Mouse (Mus musculus): ENCODE data around the gene Csrnp1. TPM values are rescaled to one million over a fixed set of nuclear protein-coding genes. Genes with fewer than 3 reads are reported as not detected.

The Csrnp1 gene
- polyA plus RNA-seq, 1 experiment from 2014 or later, result 6.8 TPM

DNA sequence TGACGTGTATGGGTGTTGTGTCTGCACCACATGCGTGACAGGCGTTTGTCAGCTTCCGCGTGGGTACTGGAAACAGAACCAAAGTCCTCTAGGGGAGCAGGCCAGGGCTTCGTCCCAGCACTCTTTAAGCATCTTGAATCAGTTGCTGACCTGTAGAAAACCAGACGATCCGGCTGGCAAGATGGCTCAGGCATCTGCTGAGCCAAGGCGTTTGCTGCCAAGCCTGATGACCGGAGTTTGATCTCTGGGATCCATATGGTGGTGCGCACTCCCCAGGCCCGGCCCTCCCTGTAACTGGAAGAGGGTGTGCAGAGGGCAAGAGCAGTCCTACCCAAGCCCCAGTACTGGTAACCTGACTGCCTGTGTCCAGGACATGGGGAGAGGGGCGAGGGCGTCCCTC is 42.6 kb downstream of the Csrnp1 start:
- 83% methylated on average over 14 of the region's 14 CpGs for WGBS
- H3K9me3 ChIP-seq, result no peaks in the 10 kb centered on the region
- no peak for ATAC-seq (ENCODE audit: extremely low read depth, insufficient number of reproducible peaks, low FRiP score, low TSS enrichment)
- no peak overlapping the region for H3K4me3 ChIP-seq
- no peaks in the 10 kb centered on the region for H3K27me3 ChIP-seq (replicated peaks)
- no peak overlapping the region for H3K9ac ChIP-seq
- H3K4me2 ChIP-seq, result no peak overlapping the region
- peaks cover 7% of the 10 kb centered on the region for H3K4me1 ChIP-seq
- H3K27ac ChIP-seq (replicated peaks), result no peak overlapping the region
- no peaks in the 10 kb centered on the region for H3K36me3 ChIP-seq

DNA sequence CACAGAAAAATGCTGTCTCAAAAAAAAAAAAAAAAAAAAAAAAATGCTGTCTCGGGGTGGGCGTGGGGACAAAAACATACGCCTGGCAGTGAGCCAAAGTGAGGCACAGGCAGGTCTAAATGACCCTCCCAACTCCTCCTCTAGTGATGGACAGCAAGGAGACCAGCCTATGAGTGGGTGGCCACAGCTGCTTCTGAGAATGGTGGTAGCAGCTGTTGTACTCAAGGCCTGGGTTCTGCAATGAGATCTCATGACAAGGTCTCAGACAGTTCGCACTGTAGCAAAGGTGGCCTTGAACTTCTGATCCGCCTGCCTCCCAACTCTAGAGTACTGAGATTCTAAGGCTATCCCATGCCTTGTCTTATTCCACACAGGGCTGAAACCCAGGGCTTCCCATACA is 43.1 kb downstream of the Csrnp1 start:
- ATAC-seq (ENCODE audit: extremely low read depth, insufficient number of reproducible peaks, low FRiP score, low TSS enrichment), result no peak
- WGBS, result 77% methylated on average over 5 of the region's 5 CpGs
- no peak overlapping the region for H3K27ac ChIP-seq (replicated peaks)
- no peaks in the 10 kb centered on the region for H3K36me3 ChIP-seq
- H3K9me3 ChIP-seq, result no peaks in the 10 kb centered on the region
- no peaks in the 10 kb centered on the region for H3K27me3 ChIP-seq (replicated peaks)
- H3K4me1 ChIP-seq, result peaks cover 12% of the 10 kb centered on the region
- H3K4me2 ChIP-seq, result no peak overlapping the region
- H3K9ac ChIP-seq, result no peak overlapping the region
- H3K4me3 ChIP-seq, result no peak overlapping the region

DNA sequence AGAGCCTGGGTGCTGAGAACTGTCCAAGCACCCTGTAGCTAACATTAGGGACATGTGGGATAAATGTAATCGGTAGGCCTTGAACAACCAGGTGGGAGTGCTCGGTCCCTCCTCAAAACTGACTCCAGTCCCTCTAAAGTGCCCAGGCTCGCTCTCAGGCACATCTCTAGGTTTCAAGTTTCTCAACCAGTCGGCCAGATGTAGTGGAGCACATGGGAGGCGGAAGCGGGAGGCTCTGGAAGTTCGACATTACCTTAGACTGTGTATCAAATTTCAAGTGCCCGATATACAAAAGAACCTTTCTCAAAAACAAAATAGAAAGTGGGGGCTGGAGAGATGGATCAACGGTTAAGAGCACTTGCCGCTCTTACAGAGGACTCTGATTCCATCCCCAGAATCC is 44.8 kb downstream of the Csrnp1 start:
- Histone ChIP-seq H3K36me3 (peaks cover 6% of the 10 kb centered on the region), H3K4me1 (peaks cover 16% of the 10 kb centered on the region), H3K27me3 (replicated peaks) (no peaks in the 10 kb centered on the region), H3K4me2 (no peak overlapping the region), H3K27ac (replicated peaks) (no peak overlapping the region), H3K4me3 (no peak overlapping the region), H3K9ac (no peak overlapping the region), H3K9me3 (no peaks in the 10 kb centered on the region)
- ATAC-seq (ENCODE audit: extremely low read depth, insufficient number of reproducible peaks, low FRiP score, low TSS enrichment), result no peak
- WGBS, result 76% methylated on average over 10 of the region's 10 CpGs

DNA sequence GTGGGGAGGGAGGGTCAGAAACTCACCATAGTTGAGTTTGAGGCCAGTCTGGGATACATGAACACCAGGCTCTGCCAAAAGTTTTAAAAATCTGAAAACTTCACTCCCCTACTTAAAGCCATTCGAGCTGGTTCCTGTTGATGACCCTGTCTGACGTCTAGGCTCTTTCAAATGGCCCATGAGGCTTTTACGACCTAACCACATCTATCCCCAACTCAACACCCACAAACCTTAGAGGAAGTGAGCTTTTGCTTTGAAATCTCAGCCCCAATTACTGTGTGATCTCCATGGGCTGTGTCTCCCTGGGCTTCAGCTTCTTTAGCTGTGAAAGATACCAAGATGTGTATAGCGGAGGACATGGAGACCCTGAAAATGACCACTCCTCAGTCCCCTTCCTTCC is 46.0 kb downstream of the Csrnp1 start:
- 74% methylated on average over 4 of the region's 4 CpGs for WGBS
- Histone ChIP-seq H3K36me3 (peaks cover 6% of the 10 kb centered on the region), H3K4me1 (peaks cover 16% of the 10 kb centered on the region), H3K9me3 (no peaks in the 10 kb centered on the region), H3K4me2 (no peak overlapping the region), H3K9ac (no peak overlapping the region), H3K27ac (replicated peaks) (no peak overlapping the region), H3K27me3 (replicated peaks) (no peaks in the 10 kb centered on the region), H3K4me3 (no peak overlapping the region)
- ATAC-seq (ENCODE audit: extremely low read depth, insufficient number of reproducible peaks, low FRiP score, low TSS enrichment), result no peak

DNA sequence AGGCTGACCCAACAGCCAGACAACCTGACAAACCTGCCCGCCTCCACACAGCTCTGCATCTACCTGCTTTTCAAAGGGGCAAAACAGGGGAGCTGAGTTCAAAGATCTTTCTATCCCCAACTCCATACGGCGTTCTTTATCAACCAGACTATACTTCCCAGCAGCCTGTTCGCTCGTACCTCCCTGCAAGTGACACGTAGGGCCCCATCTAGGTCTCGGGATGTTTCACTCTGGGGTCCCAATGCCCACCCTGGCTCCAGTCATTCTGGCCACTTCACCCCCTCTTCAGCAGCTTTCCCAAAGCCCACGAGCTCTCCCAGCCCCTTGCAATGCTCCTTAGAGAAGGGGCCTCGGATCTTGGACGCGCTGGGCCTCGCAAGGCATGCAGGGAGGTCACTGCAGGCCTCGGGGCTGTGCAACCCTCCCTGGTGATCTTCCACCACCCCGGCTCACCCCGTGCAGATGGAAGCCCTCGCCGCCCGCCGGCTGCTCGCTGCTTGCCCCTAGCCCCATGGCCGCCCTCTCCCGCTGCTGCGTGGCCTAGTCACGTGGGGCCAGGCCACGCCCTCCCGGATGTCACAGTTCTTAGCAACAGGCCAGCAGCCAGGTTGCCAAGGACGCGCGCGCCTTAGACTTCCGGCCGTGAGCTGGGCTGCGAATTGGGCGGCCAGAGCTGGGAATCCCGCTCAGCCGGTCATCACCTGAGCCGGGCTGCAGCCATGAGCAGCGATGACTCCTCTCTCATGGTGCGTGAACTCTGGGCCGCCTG is 47.3 kb downstream of the Csrnp1 start, which contains the start of the genes Gorasp1 and Ttc21a:
Gorasp1 (minus strand) TSS at position 561 of the 769 bp plus-strand sequence.
Ttc21a (plus strand) TSS at position 602 of the 769 bp plus-strand sequence.
- Histone ChIP-seq H3K36me3 (peaks cover 15% of the 10 kb centered on the region), H3K4me2 (peak within 1 kb of the TSS; percentile 92), H3K9ac (peak within 1 kb of the TSS; percentile 95), H3K27me3 (replicated peaks) (no peaks in the 10 kb centered on the region), H3K27ac (replicated peaks) (peak within 1 kb of the TSS; percentile 81), H3K4me3 (peak within 1 kb of the TSS; percentile 89), H3K4me1 (peaks cover 16% of the 10 kb centered on the region), H3K9me3 (no peaks in the 10 kb centered on the region)
- peak; percentile 93 for ATAC-seq (ENCODE audit: extremely low read depth, insufficient number of reproducible peaks, low FRiP score, low TSS enrichment)
- WGBS, result under 1% methylated on average over 40 of the region's 40 CpGs

DNA sequence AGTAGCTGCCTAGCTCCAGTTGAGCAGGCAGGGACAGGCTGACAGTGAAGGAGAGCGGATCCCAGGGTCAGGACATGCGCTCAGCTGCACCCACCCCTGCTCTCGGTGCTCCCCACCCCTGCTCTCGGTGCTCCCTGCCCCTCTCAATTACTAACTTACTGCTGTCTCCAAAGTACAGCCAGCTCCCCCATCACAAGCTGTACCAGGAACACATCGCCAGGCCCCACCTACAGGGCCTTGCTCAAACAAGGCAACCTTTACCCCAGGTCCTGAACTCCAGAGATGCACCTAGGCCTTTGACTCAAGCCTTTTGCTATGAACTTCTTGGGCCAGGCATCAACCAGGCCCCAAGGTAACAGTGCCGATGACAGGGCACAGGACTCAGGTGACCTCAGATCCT is 50.8 kb downstream of the Csrnp1 start:
- Histone ChIP-seq H3K4me1 (peaks cover 16% of the 10 kb centered on the region), H3K36me3 (peaks cover 50% of the 10 kb centered on the region), H3K27ac (replicated peaks) (no peak overlapping the region), H3K27me3 (replicated peaks) (no peaks in the 10 kb centered on the region), H3K9me3 (no peaks in the 10 kb centered on the region), H3K4me3 (no peak overlapping the region), H3K9ac (no peak overlapping the region), H3K4me2 (no peak overlapping the region)
- WGBS, result 93% methylated on average over 6 of the region's 6 CpGs
- ATAC-seq (ENCODE audit: extremely low read depth, insufficient number of reproducible peaks, low FRiP score, low TSS enrichment), result no peak

DNA sequence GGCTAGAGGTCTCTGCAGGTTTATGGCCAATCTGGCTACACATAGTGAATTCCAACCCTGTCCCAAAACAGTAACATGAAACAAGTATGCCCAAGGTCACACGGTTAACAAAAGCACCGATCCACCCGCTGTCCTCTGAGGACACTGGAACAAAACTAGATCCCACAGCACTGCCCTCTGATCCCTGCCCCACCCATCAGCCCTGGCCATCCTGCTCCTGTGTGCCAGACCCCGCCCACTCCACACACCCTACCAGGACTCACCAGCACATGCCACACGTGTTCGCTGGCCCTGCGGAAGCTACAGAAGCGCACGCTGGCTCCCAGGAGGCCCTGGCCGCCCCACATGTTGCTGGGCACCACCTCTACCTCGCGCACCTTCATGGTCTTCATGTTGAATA is 52.1 kb downstream of the Csrnp1 start:
- Histone ChIP-seq H3K4me3 (no peak overlapping the region), H3K36me3 (peaks cover 63% of the 10 kb centered on the region)

DNA sequence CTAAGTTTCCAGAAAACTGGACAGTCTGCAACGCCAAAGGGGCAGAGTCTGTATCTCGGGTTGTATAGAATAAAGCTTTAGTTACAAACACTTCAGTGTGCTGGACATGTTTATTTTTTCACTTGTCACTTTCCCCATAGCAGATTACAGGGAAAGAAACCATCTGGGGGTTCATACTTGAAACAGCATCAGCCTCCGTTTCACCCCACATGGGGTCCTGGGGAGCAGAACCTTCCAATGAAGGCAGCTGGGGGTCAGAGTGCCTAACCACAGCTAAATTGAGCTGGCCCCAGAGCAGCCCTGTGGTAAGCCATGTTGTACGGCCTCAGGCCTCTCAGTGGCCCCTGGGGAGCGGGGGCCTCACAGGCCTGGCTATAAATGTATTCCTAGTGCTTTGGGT is 58.0 kb downstream of the Csrnp1 start:
- H3K4me3 ChIP-seq, result no peak overlapping the region
- 72% methylated on average over 5 of the region's 5 CpGs for WGBS
- peaks cover 97% of the 10 kb centered on the region for H3K36me3 ChIP-seq
- H3K9ac ChIP-seq, result no peak overlapping the region
- H3K9me3 ChIP-seq, result no peaks in the 10 kb centered on the region
- H3K27me3 ChIP-seq (replicated peaks), result no peaks in the 10 kb centered on the region
- no peak overlapping the region for H3K27ac ChIP-seq (replicated peaks)
- H3K4me1 ChIP-seq, result no peaks in the 10 kb centered on the region
- H3K4me2 ChIP-seq, result no peak overlapping the region
- ATAC-seq (ENCODE audit: extremely low read depth, insufficient number of reproducible peaks, low FRiP score, low TSS enrichment), result no peak

More for the DNA sequence above, 52.1 kb downstream of the Csrnp1 start:
- Histone ChIP-seq H3K9me3 (no peaks in the 10 kb centered on the region), H3K27me3 (replicated peaks) (no peaks in the 10 kb centered on the region), H3K9ac (no peak overlapping the region), H3K4me2 (no peak overlapping the region), H3K27ac (replicated peaks) (no peak overlapping the region), H3K4me1 (peaks cover 9% of the 10 kb centered on the region)
- ATAC-seq (ENCODE audit: extremely low read depth, insufficient number of reproducible peaks, low FRiP score, low TSS enrichment), result no peak
- WGBS, result 86% methylated on average over 12 of the region's 12 CpGs

DNA sequence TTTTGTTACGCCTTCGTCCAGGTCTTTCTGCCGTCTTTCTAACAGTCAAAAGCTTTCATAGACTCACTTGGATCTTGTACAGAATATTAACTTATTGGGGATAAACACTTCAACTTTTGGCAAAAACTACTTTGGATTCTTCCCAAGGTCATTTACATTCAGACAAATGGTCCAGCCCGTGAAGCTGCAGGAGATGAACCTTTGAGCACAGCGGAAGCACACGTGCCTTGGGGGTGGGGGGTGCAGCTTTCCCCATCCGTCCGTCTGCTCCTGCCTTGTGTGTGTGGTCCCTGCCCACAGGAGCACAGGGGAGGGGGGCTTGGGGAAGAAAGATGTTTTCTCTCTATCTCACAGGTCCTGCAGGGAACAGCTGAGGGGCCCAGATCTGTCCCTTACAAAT is 58.7 kb downstream of the Csrnp1 start:
- peaks cover 97% of the 10 kb centered on the region for H3K36me3 ChIP-seq
- 73% methylated on average over 8 of the region's 8 CpGs for whole genome bisulfite sequencing
- no peak overlapping the region for H3K4me2 ChIP-seq
- no peak overlapping the region for H3K9ac ChIP-seq
- ATAC-seq (ENCODE audit: extremely low read depth, insufficient number of reproducible peaks, low FRiP score, low TSS enrichment), result no peak
- no peak overlapping the region for H3K4me3 ChIP-seq
- H3K9me3 ChIP-seq, result no peaks in the 10 kb centered on the region
- H3K27me3 ChIP-seq (replicated peaks), result no peaks in the 10 kb centered on the region
- no peak overlapping the region for H3K27ac ChIP-seq (replicated peaks)
- H3K4me1 ChIP-seq, result no peaks in the 10 kb centered on the region

DNA sequence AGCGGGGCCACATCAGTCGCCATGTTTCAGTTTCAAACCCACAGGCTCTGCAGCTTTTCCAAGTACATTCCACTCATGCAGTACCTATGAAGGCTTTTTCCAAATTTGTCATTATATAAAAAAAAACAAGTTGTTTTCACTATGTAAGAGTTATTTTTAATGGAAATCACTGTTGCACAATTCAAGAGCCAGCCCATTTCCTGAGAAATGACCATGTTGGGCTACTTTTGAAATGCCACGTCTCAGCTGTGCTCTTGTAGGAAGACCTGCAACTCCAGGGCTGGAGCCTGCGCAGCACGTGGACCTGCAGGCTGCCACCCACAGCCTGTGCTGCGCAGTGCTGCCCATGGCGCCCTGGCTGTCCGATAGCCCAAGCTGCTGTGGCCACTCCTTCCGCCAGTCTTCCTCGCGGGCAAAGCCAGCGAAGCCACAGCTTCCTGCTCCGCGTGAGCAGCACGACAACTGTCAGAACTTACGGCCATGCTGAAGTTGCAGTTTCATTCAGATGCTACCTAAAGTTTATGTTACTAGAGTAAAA is 59.3 kb downstream of the Csrnp1 start:
- H3K27me3 ChIP-seq (replicated peaks), result no peaks in the 10 kb centered on the region
- H3K36me3 ChIP-seq, result peaks cover 97% of the 10 kb centered on the region
- no peak overlapping the region for H3K4me2 ChIP-seq
- no peak for ATAC-seq (ENCODE audit: extremely low read depth, insufficient number of reproducible peaks, low FRiP score, low TSS enrichment)
- no peak overlapping the region for H3K9ac ChIP-seq
- H3K9me3 ChIP-seq, result no peaks in the 10 kb centered on the region
- no peaks in the 10 kb centered on the region for H3K4me1 ChIP-seq
- no peak overlapping the region for H3K27ac ChIP-seq (replicated peaks)
- 91% methylated on average over 16 of the region's 16 CpGs for WGBS
- no peak overlapping the region for H3K4me3 ChIP-seq

DNA sequence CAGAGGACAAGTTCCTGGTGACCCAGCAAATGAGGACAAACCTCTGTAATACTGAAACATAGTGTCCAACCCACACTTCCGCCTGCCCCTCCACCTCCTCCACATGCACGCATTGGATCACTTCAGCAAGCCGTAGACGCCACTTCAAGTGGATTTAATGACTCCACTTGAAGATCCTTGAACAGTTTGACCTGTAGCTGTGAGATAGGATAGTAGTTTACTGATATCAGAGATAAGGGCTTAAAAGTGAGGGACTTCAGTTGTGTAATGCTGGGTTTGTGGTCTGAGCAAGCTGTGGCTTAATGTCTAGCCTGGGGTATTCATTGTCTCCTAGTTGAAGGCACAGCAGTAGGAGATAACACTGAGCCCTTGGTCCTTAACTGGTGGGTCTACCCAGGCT is 61.0 kb downstream of the Csrnp1 start:
- H3K4me2 ChIP-seq, result no peak overlapping the region
- WGBS, result 56% methylated on average over 4 of the region's 4 CpGs
- H3K27ac ChIP-seq (replicated peaks), result no peak overlapping the region

More for the DNA sequence above, 61.0 kb downstream of the Csrnp1 start:
- no peaks in the 10 kb centered on the region for H3K27me3 ChIP-seq (replicated peaks)
- H3K4me3 ChIP-seq, result no peak overlapping the region
- H3K9ac ChIP-seq, result no peak overlapping the region
- no peak for ATAC-seq (ENCODE audit: extremely low read depth, insufficient number of reproducible peaks, low FRiP score, low TSS enrichment)
- no peaks in the 10 kb centered on the region for H3K9me3 ChIP-seq
- no peaks in the 10 kb centered on the region for H3K4me1 ChIP-seq
- H3K36me3 ChIP-seq, result peaks cover 97% of the 10 kb centered on the region

Measured in heart, embryonic 13.5 days (tissue).